ENCODE assay signal across 10 mouse cellular contexts in the genomic region with DNA sequence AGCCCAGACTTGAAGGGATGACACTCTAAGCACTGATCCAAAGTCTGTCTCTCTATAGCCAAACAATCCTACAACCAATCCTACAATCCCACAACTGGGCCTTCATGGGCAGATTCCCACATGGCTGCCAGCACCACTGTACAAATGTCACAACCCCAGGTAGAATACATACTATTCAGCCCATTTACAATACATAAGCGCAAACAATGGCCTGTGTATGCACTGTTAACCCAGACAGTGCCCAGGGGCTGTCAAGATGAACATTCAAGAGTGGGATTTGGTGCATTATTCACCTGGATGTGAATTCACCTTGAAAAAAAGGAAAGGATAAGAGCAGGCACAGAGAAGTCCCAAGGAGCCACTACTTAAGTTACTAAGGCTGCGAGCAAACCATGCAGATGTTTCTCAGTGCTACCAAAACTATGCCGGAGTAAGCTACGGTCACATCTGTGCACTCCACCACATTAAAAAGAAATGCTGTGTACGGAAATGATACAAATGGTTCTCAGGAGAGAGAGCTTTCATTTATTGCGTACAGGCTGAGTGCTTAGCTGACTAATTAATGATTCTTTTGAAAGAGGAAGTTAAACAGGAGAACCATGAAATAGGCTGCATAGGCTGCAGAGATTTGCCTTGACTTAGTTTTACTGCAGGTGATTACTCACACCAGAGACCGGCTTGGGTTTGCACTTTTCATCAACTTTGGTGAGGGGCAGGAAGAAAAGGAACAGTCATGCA.
DNase-seq lines count a peak whose midpoint lies in the region; ATAC-seq and TF ChIP-seq lines count a peak whose summit lies in the region.
"Had no signal": no experiment of that assay in that cellular context is flagged by ENCODE, and none has a peak within 500 bp of the region (broad histone marks: within the 10 kb centered on the region; RNA-seq: fewer than 3 reads in every experiment).

No protein-coding gene starts in this region.

- H3K9ac ChIP-seq in embryonic facial prominence, embryonic 14.5 days (ENCODE audit: low read depth, low read length), result no peak overlapping the region
- no peak overlapping the region for H3K9ac ChIP-seq in lung, embryonic 16.5 days (ENCODE audit: low read length)
- H3K9ac ChIP-seq in intestine, embryonic 16.5 days (ENCODE audit: low read depth, low read length), result no peak overlapping the region

- ATAC-seq in embryonic facial prominence, embryonic 14.5 days (ENCODE audit: low read depth), result no peak
- no peak for ATAC-seq in lung, embryonic 16.5 days (ENCODE audit: low read depth)
- peak; percentile 39; the same call in 1 of the 2 replicates for ATAC-seq in intestine, embryonic 16.5 days

- WGBS in embryonic facial prominence, embryonic 14.5 days, result 63% methylated on average over 7 of the region's 7 CpGs
- WGBS in embryonic facial prominence, embryonic 10.5 days, result 91% methylated on average over 7 of the region's 7 CpGs
- 59% methylated on average over 7 of the region's 7 CpGs for WGBS in lung, embryonic 16.5 days
- 53% methylated on average over 7 of the region's 7 CpGs for WGBS in intestine, embryonic 16.5 days
- WGBS in small intestine, adult 2 months, result 61% methylated on average over 7 of the region's 7 CpGs

- DNase-seq in embryonic facial prominence, embryonic 14.5 days (ENCODE audit: low spot score), result no peak
- no peak for DNase-seq in embryonic facial prominence, embryonic 10.5 days (ENCODE audit: low spot score)
- DNase-seq in lung, postnatal 36 days, result no peak
- DNase-seq in cerebellum, postnatal 14 days, result no peak
- DNase-seq in layer of hippocampus, adult 9-10 months (ENCODE audit: low spot score), result no peak
- DNase-seq: adrenal gland, postnatal 10 days; lung, adult 2 months had no signal

- H3K27me3 ChIP-seq in embryonic facial prominence, embryonic 14.5 days (replicated peaks; ENCODE audit: control insufficient read depth, insufficient read depth, low read length), result no peaks in the 10 kb centered on the region
- no peaks in the 10 kb centered on the region for H3K27me3 ChIP-seq in embryonic facial prominence, embryonic 10.5 days (replicated peaks; ENCODE audit: low read depth, poor library complexity, severe bottlenecking)
- H3K27me3 ChIP-seq in lung, embryonic 16.5 days (ENCODE audit: control insufficient read depth, insufficient read depth, low read depth, low read length), result no peaks in the 10 kb centered on the region
- H3K27me3 ChIP-seq in intestine, embryonic 16.5 days (replicated peaks; ENCODE audit: control insufficient read depth, insufficient read depth, low read length), result no peaks in the 10 kb centered on the region
- no peaks in the 10 kb centered on the region for H3K27me3 ChIP-seq in small intestine, adult 2 months (ENCODE audit: control insufficient read depth, insufficient read depth, low read length)

- H3K4me1 ChIP-seq in embryonic facial prominence, embryonic 14.5 days (ENCODE audit: control insufficient read depth, insufficient read depth, low read length), result peaks cover 26% of the 10 kb centered on the region
- H3K4me1 ChIP-seq in embryonic facial prominence, embryonic 10.5 days, result peaks cover 17% of the 10 kb centered on the region
- H3K4me1 ChIP-seq in lung, embryonic 16.5 days (replicated peaks; ENCODE audit: control insufficient read depth, insufficient read depth, low read length), result peaks cover 25% of the 10 kb centered on the region
- H3K4me1 ChIP-seq in intestine, embryonic 16.5 days (ENCODE audit: control insufficient read depth, insufficient read depth, low read length), result peaks cover 23% of the 10 kb centered on the region
- H3K4me1 ChIP-seq in small intestine, adult 2 months (ENCODE audit: control insufficient read depth, insufficient read depth, insufficient read length, low read length), result peaks cover 6% of the 10 kb centered on the region; the same call in 1 of the 2 replicates

- TF ChIP-seq CTCF in small intestine, adult 2 months (IDR thresholded peaks at IDR 0.05; ENCODE audit: extremely low read depth, insufficient read length, insufficient replicate concordance, low read depth, low read length), result no peak

- H3K4me3 ChIP-seq in embryonic facial prominence, embryonic 14.5 days (ENCODE audit: low read depth, low read length), result no peak overlapping the region
- H3K4me3 ChIP-seq in embryonic facial prominence, embryonic 10.5 days, result no peak overlapping the region
- H3K4me3 ChIP-seq in lung, embryonic 16.5 days (ENCODE audit: low read length), result no peak overlapping the region
- no peak overlapping the region for H3K4me3 ChIP-seq in intestine, embryonic 16.5 days (ENCODE audit: low read length)
- H3K4me3 ChIP-seq in small intestine, adult 2 months (ENCODE audit: low read depth, low read length), result no peak overlapping the region

- TF ChIP-seq POLR2A in small intestine, adult 2 months (IDR thresholded peaks at IDR 0.05; ENCODE audit: low read depth, low read length), result no peak

- H3K27ac ChIP-seq in embryonic facial prominence, embryonic 14.5 days (replicated peaks; ENCODE audit: low read depth, low read length), result peak overlapping the region; percentile 0; the same call in 1 of the 2 replicates
- H3K27ac ChIP-seq in embryonic facial prominence, embryonic 10.5 days (replicated peaks), result no peak overlapping the region
- peak overlapping the region; percentile 54 for H3K27ac ChIP-seq in lung, embryonic 16.5 days (ENCODE audit: low read length)
- H3K27ac ChIP-seq in intestine, embryonic 16.5 days (ENCODE audit: low read length), result peak overlapping the region; percentile 38
- peak overlapping the region; percentile 50 for H3K27ac ChIP-seq in small intestine, adult 2 months (ENCODE audit: insufficient read depth, low read depth, low read length)

- no peaks in the 10 kb centered on the region for H3K9me3 ChIP-seq in embryonic facial prominence, embryonic 14.5 days (ENCODE audit: control insufficient read depth, low read length)
- H3K9me3 ChIP-seq in embryonic facial prominence, embryonic 10.5 days, result no peaks in the 10 kb centered on the region
- H3K9me3 ChIP-seq in lung, embryonic 16.5 days (ENCODE audit: control insufficient read depth, low read length), result no peaks in the 10 kb centered on the region
- H3K9me3 ChIP-seq in intestine, embryonic 16.5 days (ENCODE audit: control insufficient read depth, low read length), result no peaks in the 10 kb centered on the region

- H3K4me2 ChIP-seq in embryonic facial prominence, embryonic 14.5 days (ENCODE audit: low read depth, low read length), result no peak overlapping the region
- H3K4me2 ChIP-seq in lung, embryonic 16.5 days (ENCODE audit: low read depth, low read length), result no peak overlapping the region
- H3K4me2 ChIP-seq in intestine, embryonic 16.5 days (ENCODE audit: low read depth, low read length), result no peak overlapping the region

- no peaks in the 10 kb centered on the region for H3K36me3 ChIP-seq in embryonic facial prominence, embryonic 14.5 days (ENCODE audit: control insufficient read depth, insufficient read depth, low read length)
- no peaks in the 10 kb centered on the region for H3K36me3 ChIP-seq in embryonic facial prominence, embryonic 10.5 days (replicated peaks)
- no peaks in the 10 kb centered on the region for H3K36me3 ChIP-seq in lung, embryonic 16.5 days (ENCODE audit: control insufficient read depth, insufficient read depth, low read length)
- no peaks in the 10 kb centered on the region for H3K36me3 ChIP-seq in intestine, embryonic 16.5 days (ENCODE audit: control insufficient read depth, insufficient read depth, low read length)
- H3K36me3 ChIP-seq in small intestine, adult 2 months (ENCODE audit: control insufficient read depth, insufficient read depth, low read length), result no peaks in the 10 kb centered on the region
